Mouse (Mus musculus): ENCODE measurements around the gene Cyld. TPM values are rescaled to one million over a fixed set of nuclear protein-coding genes. Genes with fewer than 3 reads are reported as not detected.

The Cyld gene
- total and polyA plus RNA-seq, 2 experiments = 3.1 to 17.5 TPM

DNA sequence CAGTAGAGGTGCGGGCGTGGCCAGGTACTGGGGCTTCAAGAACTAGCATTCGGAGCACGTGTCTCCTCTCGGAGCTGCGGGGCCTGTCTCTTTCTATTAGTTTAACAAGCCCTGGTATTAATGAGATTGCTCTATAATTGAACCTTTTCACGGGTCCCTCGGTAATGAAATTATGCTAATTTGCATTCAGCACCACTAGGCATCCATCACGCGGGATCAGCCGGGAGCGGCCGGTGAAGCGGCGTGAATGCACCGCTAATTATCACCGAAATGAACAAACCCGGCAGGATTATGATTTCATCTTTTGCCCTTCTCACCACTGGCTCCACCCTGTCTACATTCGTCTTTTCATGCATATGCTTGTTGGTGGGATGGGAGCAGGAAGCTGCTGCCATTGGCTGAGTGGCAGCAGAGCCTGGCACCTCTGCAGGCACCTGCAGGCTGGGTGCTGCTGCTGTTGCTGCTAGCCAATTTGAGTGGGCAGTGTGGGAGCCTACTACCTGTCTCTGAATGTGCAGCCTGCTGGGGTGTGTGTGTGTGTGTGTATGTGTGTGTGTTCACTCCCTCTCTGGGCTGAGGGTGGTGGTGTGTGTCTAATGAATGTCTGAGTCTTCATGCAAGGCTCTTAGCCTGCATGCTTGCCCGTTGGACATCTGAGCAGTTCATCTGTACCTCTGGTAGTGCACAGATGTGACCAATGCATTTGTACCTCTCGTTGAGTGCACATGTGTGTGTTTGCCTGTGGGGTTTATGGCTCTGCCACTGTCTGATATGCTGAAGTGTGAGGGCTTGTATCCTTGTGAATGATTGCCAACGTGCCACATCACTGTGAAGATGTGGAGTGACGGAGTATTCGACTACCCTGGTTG is 97.2 kb downstream of the Cyld start:
- peaks cover 13% of the 10 kb centered on the region for H3K4me1 ChIP-seq (ENCODE audit: control insufficient read depth, insufficient read depth, low read length)
- no peak for DNase-seq (ENCODE audit: extremely low read depth, low read depth, low spot score)
- 93% methylated on average over 24 of the region's 24 CpGs for WGBS
- no peaks in the 10 kb centered on the region; the same call in 1 of the 2 replicates for H3K79me2 ChIP-seq (ENCODE audit: control insufficient read depth, insufficient read depth, low read length)
- H3K4me3 ChIP-seq (ENCODE audit: insufficient read depth, low read depth, low read length) = no peak overlapping the region
- no peak overlapping the region for H3K9ac ChIP-seq (ENCODE audit: low read depth, low read length)
- H3K36me3 ChIP-seq (ENCODE audit: control insufficient read depth, insufficient read depth, low read length) = no peaks in the 10 kb centered on the region
- H3K27ac ChIP-seq (replicated peaks; ENCODE audit: insufficient read depth, low read depth, low read length) = no peak overlapping the region
- TF ChIP-seq POLR2A (IDR thresholded peaks at IDR 0.05; ENCODE audit: extremely low read depth, insufficient read depth, low read length) = no peak
- no peak for TF ChIP-seq CTCF (IDR thresholded peaks at IDR 0.05; ENCODE audit: low read depth, low read length)
- H3K27me3 ChIP-seq (ENCODE audit: control insufficient read depth, insufficient read depth, low read length) = no peaks in the 10 kb centered on the region

- Histone ChIP-seq H3K27me3 (ENCODE audit: control insufficient read depth, insufficient read depth, low read length) (no peaks in the 10 kb centered on the region), H3K79me2 (ENCODE audit: control insufficient read depth, insufficient read depth, low read length) (no peaks in the 10 kb centered on the region; the same call in 1 of the 2 replicates), H3K4me1 (ENCODE audit: control insufficient read depth, insufficient read depth, low read length) (peaks cover 13% of the 10 kb centered on the region), H3K4me3 (ENCODE audit: insufficient read depth, low read depth, low read length) (no peak overlapping the region), H3K36me3 (ENCODE audit: control insufficient read depth, insufficient read depth, low read length) (no peaks in the 10 kb centered on the region), H3K27ac (replicated peaks; ENCODE audit: insufficient read depth, low read depth, low read length) (no peak overlapping the region), H3K9ac (ENCODE audit: low read depth, low read length) (no peak overlapping the region)
- TF ChIP-seq CTCF (IDR thresholded peaks at IDR 0.05; ENCODE audit: low read depth, low read length) (no peak), POLR2A (IDR thresholded peaks at IDR 0.05; ENCODE audit: extremely low read depth, insufficient read depth, low read length) (no peak)
- no peak for DNase-seq (ENCODE audit: extremely low read depth, low read depth, low spot score)
- 90% methylated on average over 7 of the region's 7 CpGs for WGBS
These were observed 97.7 kb downstream of the Cyld start for GRCm38 (mm10) chr8:88794615-88794907.

- Histone ChIP-seq H3K4me3 (ENCODE audit: insufficient read depth, low read depth, low read length) (no peak overlapping the region), H3K79me2 (ENCODE audit: control insufficient read depth, insufficient read depth, low read length) (no peaks in the 10 kb centered on the region; the same call in 1 of the 2 replicates), H3K36me3 (ENCODE audit: control insufficient read depth, insufficient read depth, low read length) (no peaks in the 10 kb centered on the region), H3K27ac (replicated peaks; ENCODE audit: insufficient read depth, low read depth, low read length) (no peak overlapping the region), H3K27me3 (ENCODE audit: control insufficient read depth, insufficient read depth, low read length) (no peaks in the 10 kb centered on the region), H3K9ac (ENCODE audit: low read depth, low read length) (no peak overlapping the region), H3K4me1 (ENCODE audit: control insufficient read depth, insufficient read depth, low read length) (peaks cover 13% of the 10 kb centered on the region)
- no peak for DNase-seq (ENCODE audit: extremely low read depth, low read depth, low spot score)
- 82% methylated on average over 5 of the region's 5 CpGs for WGBS
- TF ChIP-seq CTCF (IDR thresholded peaks at IDR 0.05; ENCODE audit: low read depth, low read length) (no peak), POLR2A (IDR thresholded peaks at IDR 0.05; ENCODE audit: extremely low read depth, insufficient read depth, low read length) (no peak)
These were observed 99.1 kb downstream of the Cyld start for GRCm38 (mm10) chr8:88795896-88796295.

GRCm38 (mm10) chr8:88796651-88797050 is 99.8 kb downstream of the Cyld start:
- WGBS = 90% methylated on average over 9 of the region's 9 CpGs
- TF ChIP-seq POLR2A (IDR thresholded peaks at IDR 0.05; ENCODE audit: extremely low read depth, insufficient read depth, low read length) = no peak
- TF ChIP-seq CTCF (IDR thresholded peaks at IDR 0.05; ENCODE audit: low read depth, low read length) = no peak
- peaks cover 13% of the 10 kb centered on the region for H3K4me1 ChIP-seq (ENCODE audit: control insufficient read depth, insufficient read depth, low read length)
- no peak overlapping the region for H3K27ac ChIP-seq (replicated peaks; ENCODE audit: insufficient read depth, low read depth, low read length)
- H3K9ac ChIP-seq (ENCODE audit: low read depth, low read length) = no peak overlapping the region
- no peak for DNase-seq (ENCODE audit: extremely low read depth, low read depth, low spot score)
- H3K4me3 ChIP-seq (ENCODE audit: insufficient read depth, low read depth, low read length) = no peak overlapping the region
- H3K79me2 ChIP-seq (ENCODE audit: control insufficient read depth, insufficient read depth, low read length) = no peaks in the 10 kb centered on the region; the same call in 1 of the 2 replicates
- no peaks in the 10 kb centered on the region for H3K36me3 ChIP-seq (ENCODE audit: control insufficient read depth, insufficient read depth, low read length)
- H3K27me3 ChIP-seq (ENCODE audit: control insufficient read depth, insufficient read depth, low read length) = no peaks in the 10 kb centered on the region

Other genes starting within 250 kb of the Cyld start
- 1.9 TPM in 2 replicates for gene Nkd1, start 175.7 kb upstream of the Cyld start, total RNA-seq (2014; rRNA removed)
- 7.6 and 12.3 TPM in 2 replicates for gene Nkd1, start 175.7 kb upstream of the Cyld start, polyA plus RNA-seq (2012; rRNA removed)
- gene Snx20, start 60.9 kb upstream of the Cyld start, total RNA-seq (2014; rRNA removed) = 0.92 and 1.5 TPM in 2 replicates
- 0.61 and 1.2 TPM in 2 replicates for gene Snx20, start 60.9 kb upstream of the Cyld start, polyA plus RNA-seq (2012; rRNA removed)
- gene Nod2, start 49.7 kb upstream of the Cyld start, total RNA-seq (2014; rRNA removed) = 0.09 and 0.27 TPM in 2 replicates
- gene Nod2, start 49.7 kb upstream of the Cyld start, polyA plus RNA-seq (2012; rRNA removed) = 0.09 and 0.18 TPM in 2 replicates